Mouse (Mus musculus): ENCODE measurements around the gene Cald1. TPM values are rescaled to one million over a fixed set of nuclear protein-coding genes. Genes with fewer than 3 reads are reported as not detected.

The Cald1 gene
- polyA plus RNA-seq, 1 experiment = 37.4 TPM

DNA sequence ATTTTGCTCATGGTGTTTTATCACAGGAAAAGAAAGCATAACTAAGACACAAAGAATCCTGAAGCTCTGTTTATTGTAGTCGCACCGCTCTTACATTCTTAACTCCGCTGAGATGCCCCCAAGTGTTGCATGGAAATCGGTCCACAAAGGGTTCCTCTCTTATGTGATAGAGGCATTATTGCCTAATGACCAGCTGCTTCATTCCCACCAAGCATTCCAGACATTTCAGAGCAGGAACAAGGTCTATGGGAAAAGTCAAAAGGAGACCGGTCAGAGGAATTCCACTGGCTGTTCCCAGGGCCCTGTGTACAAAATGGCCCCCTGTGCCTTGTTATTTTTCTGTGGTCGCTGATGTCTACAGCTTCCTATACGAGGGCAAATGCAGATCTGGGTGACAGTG, 53.0 kb downstream of the Cald1 start:
- Histone ChIP-seq H3K4me1 (ENCODE audit: control insufficient read depth, insufficient read depth, low read length) (no peaks in the 10 kb centered on the region), H3K4me3 (replicated peaks; ENCODE audit: extremely low read depth, low read depth, low read length) (no peak overlapping the region)
- no peak for TF ChIP-seq POLR2A (IDR thresholded peaks at IDR 0.05; ENCODE audit: borderline replicate concordance, extremely low read depth, low read depth, low read length)
- no peak for TF ChIP-seq CTCF (IDR thresholded peaks at IDR 0.05; ENCODE audit: insufficient read depth, low read length)
- DNase-seq = no peak
- 69% methylated on average over 7 of the region's 7 CpGs for WGBS

DNA sequence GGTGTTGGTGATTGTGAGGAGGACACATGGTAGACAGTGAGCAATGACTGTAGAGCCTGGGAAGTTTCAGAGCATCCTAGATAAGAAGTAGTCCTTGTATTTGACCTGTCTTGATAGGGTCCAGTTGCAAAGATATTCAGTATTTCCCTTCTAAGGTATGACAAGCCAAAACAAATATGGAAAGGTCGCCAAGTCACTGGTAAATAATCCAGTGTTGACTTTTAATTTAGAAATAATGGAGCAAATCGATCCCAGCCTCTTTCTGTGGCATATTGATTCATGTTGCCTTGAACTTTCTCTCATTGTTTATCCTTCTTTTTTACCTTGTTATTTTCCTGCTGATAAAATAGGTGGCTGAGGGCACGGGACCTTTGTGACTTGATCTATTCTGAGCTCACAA, 57.4 kb downstream of the Cald1 start:
- Histone ChIP-seq H3K4me1 (ENCODE audit: control insufficient read depth, insufficient read depth, low read length) (peaks cover 4% of the 10 kb centered on the region; the same call in 1 of the 2 replicates), H3K4me3 (replicated peaks; ENCODE audit: extremely low read depth, low read depth, low read length) (no peak overlapping the region)
- WGBS = 48% methylated on average over 3 of the region's 3 CpGs
- DNase-seq = no peak
- TF ChIP-seq CTCF (IDR thresholded peaks at IDR 0.05; ENCODE audit: insufficient read depth, low read length) (no peak), POLR2A (IDR thresholded peaks at IDR 0.05; ENCODE audit: borderline replicate concordance, extremely low read depth, low read depth, low read length) (no peak)

DNA sequence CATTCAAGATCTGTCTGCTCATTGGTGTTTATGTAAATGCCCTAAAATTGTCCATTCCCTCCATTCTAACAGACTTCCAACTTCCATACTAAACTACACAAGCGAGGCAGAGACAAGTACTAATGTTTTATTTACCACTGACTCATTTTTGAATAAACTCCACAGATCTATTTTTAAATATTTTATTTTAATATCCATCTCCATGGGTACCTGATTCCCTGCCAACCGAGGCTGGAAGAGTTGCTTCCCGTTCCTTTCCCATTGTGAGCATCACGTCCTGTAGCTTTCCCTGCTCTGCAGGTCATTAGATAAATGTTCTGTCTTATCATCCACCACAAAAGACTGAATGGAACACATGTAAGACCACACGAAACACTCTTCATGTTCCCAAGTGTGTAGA, 60.5 kb downstream of the Cald1 start:
- peaks cover 7% of the 10 kb centered on the region; the same call in 1 of the 2 replicates for H3K4me1 ChIP-seq (ENCODE audit: control insufficient read depth, insufficient read depth, low read length)
- DNase-seq = no peak
- no peak overlapping the region for H3K4me3 ChIP-seq (replicated peaks; ENCODE audit: extremely low read depth, low read depth, low read length)
- TF ChIP-seq POLR2A (IDR thresholded peaks at IDR 0.05; ENCODE audit: borderline replicate concordance, extremely low read depth, low read depth, low read length) (no peak), CTCF (IDR thresholded peaks at IDR 0.05; ENCODE audit: insufficient read depth, low read length) (no peak)
- WGBS = 27% methylated on average over 5 of the region's 5 CpGs

DNA sequence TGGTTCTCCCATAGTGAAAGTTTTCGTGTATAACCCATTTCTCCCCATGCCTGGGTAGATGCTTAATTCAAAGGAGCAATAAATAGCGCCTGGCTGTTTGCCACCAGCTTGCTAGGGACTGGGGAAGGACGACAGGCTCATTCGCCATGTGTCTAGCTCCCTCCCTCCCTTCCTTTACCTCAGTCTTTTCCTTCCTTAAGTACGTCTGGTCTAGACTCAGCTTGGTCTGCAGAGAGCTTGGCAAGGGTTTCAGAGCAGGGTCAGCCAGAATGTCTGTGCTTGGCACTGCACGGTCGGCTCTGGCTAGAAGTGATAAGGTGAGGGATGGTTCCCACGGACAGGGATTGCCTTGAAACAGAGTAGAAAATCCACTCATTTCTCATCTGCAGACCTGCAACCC, 62.4 kb downstream of the Cald1 start:
- H3K4me1 ChIP-seq (ENCODE audit: control insufficient read depth, insufficient read depth, low read length) = peaks cover 10% of the 10 kb centered on the region; the same call in 1 of the 2 replicates
- TF ChIP-seq CTCF (IDR thresholded peaks at IDR 0.05; ENCODE audit: insufficient read depth, low read length) (no peak), POLR2A (IDR thresholded peaks at IDR 0.05; ENCODE audit: borderline replicate concordance, extremely low read depth, low read depth, low read length) (no peak)
- DNase-seq = no peak
- H3K4me3 ChIP-seq (replicated peaks; ENCODE audit: extremely low read depth, low read depth, low read length) = no peak overlapping the region
- WGBS = 20% methylated on average over 8 of the region's 8 CpGs

DNA sequence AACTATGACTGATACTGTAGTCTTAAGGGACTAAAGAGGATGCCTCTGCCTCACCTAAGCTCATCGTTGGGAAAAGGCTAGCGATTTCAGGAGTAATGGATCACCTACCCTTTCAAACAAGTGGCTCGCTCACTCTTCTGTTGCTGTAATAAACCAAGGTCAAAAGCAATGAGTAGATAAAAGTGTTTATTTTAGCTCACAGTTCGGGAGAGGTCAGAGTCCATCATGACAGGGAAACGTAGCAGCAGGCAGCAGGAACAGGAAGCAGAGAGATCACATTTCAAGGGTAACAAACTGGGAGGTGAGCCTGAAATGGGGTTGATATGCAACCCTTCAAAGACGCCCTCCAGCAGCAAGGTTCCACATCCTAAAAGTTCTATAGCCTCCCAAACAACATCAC, 64.3 kb downstream of the Cald1 start:
- TF ChIP-seq CTCF (IDR thresholded peaks at IDR 0.05; ENCODE audit: insufficient read depth, low read length) (no peak), POLR2A (IDR thresholded peaks at IDR 0.05; ENCODE audit: borderline replicate concordance, extremely low read depth, low read depth, low read length) (no peak)
- Histone ChIP-seq H3K4me1 (ENCODE audit: control insufficient read depth, insufficient read depth, low read length) (peaks cover 10% of the 10 kb centered on the region; the same call in 1 of the 2 replicates), H3K4me3 (replicated peaks; ENCODE audit: extremely low read depth, low read depth, low read length) (no peak overlapping the region)
- WGBS = 66% methylated on average over 6 of the region's 6 CpGs
- no peak for DNase-seq

DNA sequence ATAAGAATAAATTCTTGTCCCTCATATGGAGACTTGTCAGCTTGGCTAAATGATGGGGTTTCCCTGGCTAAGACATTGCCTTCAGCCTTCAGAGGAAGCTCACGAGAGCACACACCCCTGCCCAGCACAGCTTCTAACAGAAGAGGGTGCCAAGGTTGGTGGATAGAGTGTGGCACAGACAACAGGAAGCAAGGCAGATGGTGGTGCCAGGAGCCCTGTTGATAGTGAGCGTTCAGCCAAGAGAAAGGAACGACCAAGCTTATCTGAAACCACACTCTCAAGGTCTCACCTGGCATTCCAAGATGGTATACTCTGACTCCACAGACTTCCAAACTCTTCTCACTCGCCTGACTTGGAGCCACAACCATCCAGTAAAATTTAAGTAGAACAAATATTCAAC, 66.0 kb downstream of the Cald1 start:
- TF ChIP-seq CTCF (IDR thresholded peaks at IDR 0.05; ENCODE audit: insufficient read depth, low read length) (no peak), POLR2A (IDR thresholded peaks at IDR 0.05; ENCODE audit: borderline replicate concordance, extremely low read depth, low read depth, low read length) (no peak)
- 40% methylated on average over 4 of the region's 4 CpGs for WGBS
- no peak for DNase-seq
- Histone ChIP-seq H3K4me3 (replicated peaks; ENCODE audit: extremely low read depth, low read depth, low read length) (no peak overlapping the region), H3K4me1 (ENCODE audit: control insufficient read depth, insufficient read depth, low read length) (peaks cover 6% of the 10 kb centered on the region; the same call in 1 of the 2 replicates)

DNA sequence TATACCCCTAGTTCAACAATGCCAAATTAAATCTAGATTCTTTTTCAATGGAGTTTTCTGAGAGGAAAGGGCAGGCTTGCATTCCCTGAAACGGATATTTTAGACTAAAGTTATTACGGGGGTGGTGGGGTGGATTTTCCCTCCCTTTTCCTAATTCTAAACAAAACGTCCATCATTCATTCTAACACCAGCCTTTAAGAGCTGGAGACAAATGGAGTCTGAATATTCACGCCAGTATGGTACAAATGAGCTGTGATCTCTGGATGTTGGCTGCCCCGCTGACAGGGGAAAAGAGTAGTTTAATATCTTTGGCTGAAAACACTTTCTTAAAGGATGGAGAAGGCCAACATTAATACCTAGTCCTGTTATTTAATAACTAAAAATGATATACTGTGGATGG, 66.4 kb downstream of the Cald1 start:
- WGBS = 34% methylated on average over 5 of the region's 5 CpGs
- TF ChIP-seq POLR2A (IDR thresholded peaks at IDR 0.05; ENCODE audit: borderline replicate concordance, extremely low read depth, low read depth, low read length) (no peak), CTCF (IDR thresholded peaks at IDR 0.05; ENCODE audit: insufficient read depth, low read length) (no peak)
- DNase-seq = no peak

DNA sequence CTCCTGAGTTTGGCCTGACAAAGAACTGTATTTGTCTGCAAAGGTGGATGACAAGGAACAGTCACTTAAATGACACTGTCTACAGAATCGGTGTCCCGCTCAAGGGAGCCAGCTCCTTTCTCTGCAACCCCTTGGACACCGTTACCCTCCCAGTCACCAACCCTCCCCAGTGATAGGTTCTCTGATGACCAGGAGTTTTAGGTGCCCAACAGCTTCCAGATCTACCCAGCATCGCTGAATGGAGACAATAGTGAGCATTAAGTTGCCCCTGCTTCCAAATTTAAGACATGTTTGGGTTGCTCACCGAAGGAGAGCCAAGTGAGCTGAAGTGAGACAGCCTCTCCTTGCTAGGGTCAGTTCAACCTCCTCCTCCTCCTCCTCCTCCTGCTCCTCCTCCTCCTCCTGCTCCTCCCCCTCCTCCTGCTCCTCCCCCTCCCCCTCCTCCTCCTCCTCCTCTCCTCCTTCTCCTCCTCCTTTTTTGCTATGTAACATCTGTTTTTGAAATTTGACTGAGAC, 70.5 kb downstream of the Cald1 start:
- no peak overlapping the region for H3K4me3 ChIP-seq (replicated peaks; ENCODE audit: extremely low read depth, low read depth, low read length)

More for the DNA sequence above, 66.4 kb downstream of the Cald1 start:
- Histone ChIP-seq H3K4me3 (replicated peaks; ENCODE audit: extremely low read depth, low read depth, low read length) (no peak overlapping the region), H3K4me1 (ENCODE audit: control insufficient read depth, insufficient read depth, low read length) (peaks cover 6% of the 10 kb centered on the region; the same call in 1 of the 2 replicates)

DNA sequence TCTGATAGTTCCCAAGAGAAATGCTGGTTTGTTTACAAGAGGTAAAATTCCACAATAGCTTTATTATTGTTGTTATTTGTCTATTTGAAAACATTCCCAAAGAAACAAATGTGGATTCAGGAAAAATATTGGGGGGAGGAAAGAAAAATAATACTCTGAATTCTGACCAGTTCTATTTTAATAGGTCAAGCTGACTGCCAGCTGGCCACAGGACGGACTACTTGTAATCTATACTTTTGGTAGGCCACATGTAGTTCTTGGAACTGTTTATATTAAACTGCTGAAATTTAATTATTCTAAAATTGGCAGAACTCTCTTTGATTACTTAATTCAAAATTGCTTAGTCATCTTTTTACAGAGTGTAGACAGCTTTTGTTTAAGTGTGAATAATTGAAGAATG, 73.1 kb downstream of the Cald1 start:
- DNase-seq = no peak
- WGBS = 67% methylated on average over 1 of the region's 1 CpGs

More for the DNA sequence above, 70.5 kb downstream of the Cald1 start:
- 86% methylated on average over 5 of the region's 5 CpGs for WGBS
- TF ChIP-seq CTCF (IDR thresholded peaks at IDR 0.05; ENCODE audit: insufficient read depth, low read length) (no peak), POLR2A (IDR thresholded peaks at IDR 0.05; ENCODE audit: borderline replicate concordance, extremely low read depth, low read depth, low read length) (no peak)
- peaks cover 3% of the 10 kb centered on the region; the same call in 1 of the 2 replicates for H3K4me1 ChIP-seq (ENCODE audit: control insufficient read depth, insufficient read depth, low read length)
- DNase-seq = no peak

DNA sequence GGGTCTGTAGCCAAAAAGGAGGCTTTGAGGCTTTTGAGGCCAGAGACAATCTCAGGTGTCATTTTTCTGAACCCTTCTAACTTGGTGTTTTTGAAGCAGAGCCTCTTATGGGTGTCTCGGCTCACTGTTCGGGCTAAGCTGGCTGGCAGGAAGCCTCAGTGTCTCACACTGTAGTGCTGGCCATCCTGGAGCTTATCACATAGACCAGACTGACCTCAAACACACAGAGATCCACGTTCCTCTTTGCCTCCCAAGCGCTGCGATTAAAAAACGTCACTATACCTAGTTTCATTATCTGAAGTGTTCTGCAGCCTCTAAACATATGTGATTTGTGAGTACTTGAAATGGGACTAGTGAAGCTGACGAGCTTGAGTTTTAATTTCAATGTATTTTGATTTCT, 76.1 kb downstream of the Cald1 start:
- H3K4me1 ChIP-seq (ENCODE audit: control insufficient read depth, insufficient read depth, low read length) = no peaks in the 10 kb centered on the region
- 75% methylated on average over 7 of the region's 7 CpGs for WGBS
- no peak for TF ChIP-seq CTCF (IDR thresholded peaks at IDR 0.05; ENCODE audit: insufficient read depth, low read length)
- TF ChIP-seq POLR2A (IDR thresholded peaks at IDR 0.05; ENCODE audit: borderline replicate concordance, extremely low read depth, low read depth, low read length) = no peak
- no peak for DNase-seq
- no peak overlapping the region for H3K4me3 ChIP-seq (replicated peaks; ENCODE audit: extremely low read depth, low read depth, low read length)

More for the DNA sequence above, 73.1 kb downstream of the Cald1 start:
- H3K4me1 ChIP-seq (ENCODE audit: control insufficient read depth, insufficient read depth, low read length) = no peaks in the 10 kb centered on the region
- H3K4me3 ChIP-seq (replicated peaks; ENCODE audit: extremely low read depth, low read depth, low read length) = no peak overlapping the region
- no peak for TF ChIP-seq CTCF (IDR thresholded peaks at IDR 0.05; ENCODE audit: insufficient read depth, low read length)
- TF ChIP-seq POLR2A (IDR thresholded peaks at IDR 0.05; ENCODE audit: borderline replicate concordance, extremely low read depth, low read depth, low read length) = no peak

All from lung, adult 2 months (tissue).